Mouse (Mus musculus) embryonic facial prominence, embryonic 11.5 days (tissue): ENCODE data around the gene Pax2. TPM values are rescaled to one million over a fixed set of nuclear protein-coding genes. Genes with fewer than 3 reads are reported as not detected.

Experiments
- ATAC-seq: fragments of 200-750 bp; cut with Nextera tagmentation; replicated peaks from 2 replicates; pipeline ENCODE4 v1.8.0; 2017; ENCODE audit warnings: low read depth; ENCODE audit not compliant: insufficient number of reproducible peaks, low FRiP score, low TSS enrichment
- DNase-seq: peaks from one replicate; pipeline ENCODE4 v3.0.0-alpha.2; 2015; ENCODE audit warnings: low spot score
- H3K27ac ChIP-seq: fragments of 300-500 bp; sonication (generic); replicated peaks from 2 replicates; pipeline ENCODE4 v1.5.1; 2014; ENCODE audit warnings: mild to moderate bottlenecking, low read depth, low read length, control low read depth
- H3K27me3 ChIP-seq: fragments of 300-500 bp; sonication (generic); 2 replicates; pipeline ENCODE4 v1.6.1; 2014; ENCODE audit warnings: mild to moderate bottlenecking, low read length, moderate library complexity, mixed read lengths; ENCODE audit not compliant: control insufficient read depth, insufficient read depth
- H3K36me3 ChIP-seq: fragments of 300-500 bp; sonication (generic); replicated peaks from 2 replicates; pipeline ENCODE4 v1.6.1; 2014; ENCODE audit warnings: low read depth, mild to moderate bottlenecking, low read length, moderate library complexity, mixed read lengths; ENCODE audit not compliant: control insufficient read depth, insufficient read depth
- H3K4me1 ChIP-seq: fragments of 300-500 bp; sonication (generic); 2 replicates; pipeline ENCODE4 v1.6.1; 2014; ENCODE audit warnings: low read length, mixed read lengths; ENCODE audit not compliant: control insufficient read depth, insufficient read depth
- H3K4me2 ChIP-seq: fragments of 300-500 bp; sonication (generic); 2 replicates; pipeline ENCODE4 v1.6.1; 2014; ENCODE audit warnings: low read depth, mild to moderate bottlenecking, control low read depth, low read length, moderate library complexity
- H3K4me3 ChIP-seq: fragments of 300-500 bp; sonication (generic); 2 replicates; pipeline ENCODE4 v1.5.1; 2014; ENCODE audit warnings: low read depth, low read length, control low read depth
- H3K9ac ChIP-seq: fragments of 300-500 bp; sonication (generic); replicated peaks from 2 replicates; pipeline ENCODE4 v1.6.1; 2014; ENCODE audit warnings: mild to moderate bottlenecking, control low read depth, low read length
- H3K9me3 ChIP-seq: fragments of 300-500 bp; sonication (generic); replicated peaks from 2 replicates; pipeline ENCODE4 v1.6.1; 2016; ENCODE audit warnings: mild to moderate bottlenecking, low read length, inconsistent platforms, mixed read lengths; ENCODE audit not compliant: control insufficient read depth
- WGBS: fragments of 180-500 bp; shearing (Covaris S2); extraction: QIAGEN DNeasy Blood & Tissue Kit; methylation state at CpG from one replicate; pipeline ENCODE4 v1.1.7; 2014; 5-methylcytosine and 5-hydroxymethylcytosine counted together
- polyA plus RNA-seq: library from polyadenylated mRNA; unstranded; fragments of >200 nt; fragmentation: Nextera tagmentation; extraction: Ambion mirVana; gene quantifications from 2 replicates; pipeline ENCODE4 v1.2.1, GENCODE M21; 2014

Gene Pax2
- polyA plus RNA-seq, 1 experiment from 2014 or later, result 0.90 TPM

DNA sequence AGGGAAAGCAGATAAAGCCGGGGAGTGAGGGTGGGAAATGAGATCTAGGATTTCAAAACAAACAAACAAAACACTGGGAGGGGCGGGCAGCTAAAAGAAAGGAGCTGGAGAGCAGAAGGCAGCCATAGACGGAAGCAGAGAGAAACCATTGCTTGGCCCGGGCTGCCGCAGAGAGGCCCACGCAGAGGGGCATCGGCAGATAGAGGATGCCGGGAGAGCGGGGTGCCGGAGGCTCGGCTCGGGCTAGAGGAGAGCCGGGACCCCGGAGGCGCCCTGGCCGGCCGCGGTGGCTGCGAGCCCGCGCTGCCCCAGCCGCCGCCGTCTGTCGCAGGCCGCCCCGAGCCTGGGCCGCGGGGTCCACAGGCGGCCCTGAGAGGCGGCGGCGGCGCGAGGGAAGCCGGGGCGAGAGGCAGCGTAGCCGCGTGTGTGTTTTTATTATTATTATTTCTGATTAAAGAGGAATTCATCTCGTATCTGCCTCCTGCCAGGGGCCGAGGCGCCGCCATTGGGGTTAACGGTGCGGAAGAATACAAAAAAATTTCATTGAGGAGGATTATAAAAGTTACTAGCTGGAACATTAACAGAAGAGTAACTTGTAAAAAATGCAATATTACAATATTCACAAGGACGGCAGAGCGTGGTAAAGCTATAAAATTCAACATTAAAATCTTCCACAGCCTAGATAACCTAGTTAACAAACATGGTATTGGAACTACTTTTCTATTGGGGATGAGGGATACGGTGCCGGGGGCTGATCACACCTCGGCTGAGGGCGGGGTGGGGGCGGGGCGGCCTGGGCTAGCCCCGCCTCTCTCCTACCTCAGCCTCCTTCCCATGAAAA lies 29.7 kb upstream of the Pax2 start:
- no peaks in the 10 kb centered on the region; the same call in none of the 2 replicates for H3K4me1 ChIP-seq
- under 1% methylated on average over 55 of the region's 55 CpGs for WGBS
- H3K27me3 ChIP-seq, result peaks cover 29% of the 10 kb centered on the region
- H3K4me3 ChIP-seq, result peak overlapping the region; percentile 44
- peak; percentile 67 for DNase-seq
- ATAC-seq, result 0 out of 2 replicates have a peak, but pooled peaks have one; percentile 61
- no peak overlapping the region for H3K27ac ChIP-seq
- peak overlapping the region; percentile 73 for H3K9ac ChIP-seq
- no peaks in the 10 kb centered on the region for H3K9me3 ChIP-seq
- H3K4me2 ChIP-seq, result peak overlapping the region; percentile 71
- no peaks in the 10 kb centered on the region for H3K36me3 ChIP-seq

DNA sequence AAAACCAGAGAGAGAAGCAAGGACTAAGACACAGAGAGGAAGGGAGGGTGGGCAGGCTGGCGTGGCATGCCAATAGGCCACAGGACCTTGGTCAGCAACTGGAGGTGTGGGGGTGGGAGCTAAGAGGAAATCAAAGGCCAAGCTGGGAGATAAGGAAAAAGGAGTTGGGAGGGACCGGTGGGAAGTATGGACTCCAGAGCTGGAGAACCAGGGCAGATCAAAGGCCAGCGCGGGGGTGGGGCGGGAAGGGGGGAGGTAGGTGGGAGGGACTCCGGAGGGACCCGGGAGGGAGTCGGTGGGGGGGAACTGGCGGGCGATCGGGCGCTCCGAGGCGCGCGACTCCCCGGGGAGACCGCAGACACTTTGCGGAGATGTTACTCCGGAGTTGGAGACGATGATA lies 21.7 kb upstream of the Pax2 start:
- no peaks in the 10 kb centered on the region for H3K4me1 ChIP-seq
- no peaks in the 10 kb centered on the region for H3K9me3 ChIP-seq
- no peak overlapping the region for H3K4me2 ChIP-seq
- 0% methylated on average over 21 of the region's 21 CpGs for WGBS
- H3K9ac ChIP-seq, result no peak overlapping the region
- no peak overlapping the region for H3K4me3 ChIP-seq
- DNase-seq, result no peak
- no peaks in the 10 kb centered on the region for H3K36me3 ChIP-seq
- ATAC-seq, result no peak
- H3K27me3 ChIP-seq, result peaks cover 71% of the 10 kb centered on the region
- H3K27ac ChIP-seq, result no peak overlapping the region

DNA sequence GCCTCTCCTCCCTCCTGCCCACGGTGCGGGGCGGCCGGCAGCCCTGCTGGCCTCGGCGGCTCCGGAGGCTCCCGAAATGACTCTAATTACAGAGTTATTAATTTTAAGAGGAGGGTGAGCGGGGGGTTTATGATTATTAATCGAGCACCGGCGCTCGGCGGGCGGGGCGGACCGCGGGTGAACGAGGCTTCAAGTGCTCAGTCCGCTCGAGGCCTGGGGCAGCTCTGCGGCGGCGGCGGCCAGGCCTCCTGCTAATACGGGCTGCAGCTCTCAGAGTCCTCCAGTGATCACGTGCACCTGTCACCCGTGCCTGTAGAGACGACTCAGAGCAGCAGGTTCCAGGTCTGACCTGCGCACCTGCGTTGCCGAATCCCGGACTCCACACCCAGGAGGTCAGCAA lies 21.2 kb upstream of the Pax2 start:
- Histone ChIP-seq H3K4me3 (no peak overlapping the region), H3K27ac (no peak overlapping the region), H3K4me1 (no peaks in the 10 kb centered on the region), H3K9ac (no peak overlapping the region), H3K27me3 (peaks cover 76% of the 10 kb centered on the region), H3K4me2 (peak overlapping the region; percentile 16; the same call in 1 of the 2 replicates), H3K9me3 (no peaks in the 10 kb centered on the region; the same call in 1 of the 2 replicates), H3K36me3 (no peaks in the 10 kb centered on the region)
- DNase-seq (no peak), ATAC-seq (no peak)
- WGBS, result 1% methylated on average over 33 of the region's 33 CpGs

DNA sequence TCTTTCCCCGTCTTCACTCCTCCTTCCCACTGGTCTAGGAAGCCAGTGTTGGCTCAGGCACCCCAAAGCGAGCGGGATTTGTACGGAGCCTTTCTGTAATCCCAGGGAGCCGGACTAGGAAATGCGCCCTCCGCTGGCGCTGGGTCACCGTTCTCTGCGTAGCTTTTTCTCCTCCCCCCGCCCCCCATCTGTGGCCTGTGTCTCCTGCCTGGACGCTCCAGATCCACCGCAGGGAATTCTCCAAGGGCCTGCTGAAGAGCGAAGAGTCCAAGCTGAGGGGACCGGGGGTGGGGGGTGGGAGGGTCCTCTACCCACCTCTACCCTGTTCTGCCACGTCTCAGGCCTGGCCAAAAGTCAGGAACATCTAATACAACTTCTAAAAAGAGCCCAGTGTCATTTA lies 15.5 kb upstream of the Pax2 start:
- Histone ChIP-seq H3K4me3 (no peak overlapping the region), H3K9ac (no peak overlapping the region), H3K4me2 (no peak overlapping the region), H3K36me3 (no peaks in the 10 kb centered on the region), H3K27me3 (peaks cover 78% of the 10 kb centered on the region), H3K9me3 (no peaks in the 10 kb centered on the region; the same call in 1 of the 2 replicates), H3K4me1 (no peaks in the 10 kb centered on the region; the same call in 1 of the 2 replicates), H3K27ac (no peak overlapping the region)
- 1% methylated on average over 16 of the region's 16 CpGs for WGBS
- DNase-seq (no peak), ATAC-seq (no peak)

DNA sequence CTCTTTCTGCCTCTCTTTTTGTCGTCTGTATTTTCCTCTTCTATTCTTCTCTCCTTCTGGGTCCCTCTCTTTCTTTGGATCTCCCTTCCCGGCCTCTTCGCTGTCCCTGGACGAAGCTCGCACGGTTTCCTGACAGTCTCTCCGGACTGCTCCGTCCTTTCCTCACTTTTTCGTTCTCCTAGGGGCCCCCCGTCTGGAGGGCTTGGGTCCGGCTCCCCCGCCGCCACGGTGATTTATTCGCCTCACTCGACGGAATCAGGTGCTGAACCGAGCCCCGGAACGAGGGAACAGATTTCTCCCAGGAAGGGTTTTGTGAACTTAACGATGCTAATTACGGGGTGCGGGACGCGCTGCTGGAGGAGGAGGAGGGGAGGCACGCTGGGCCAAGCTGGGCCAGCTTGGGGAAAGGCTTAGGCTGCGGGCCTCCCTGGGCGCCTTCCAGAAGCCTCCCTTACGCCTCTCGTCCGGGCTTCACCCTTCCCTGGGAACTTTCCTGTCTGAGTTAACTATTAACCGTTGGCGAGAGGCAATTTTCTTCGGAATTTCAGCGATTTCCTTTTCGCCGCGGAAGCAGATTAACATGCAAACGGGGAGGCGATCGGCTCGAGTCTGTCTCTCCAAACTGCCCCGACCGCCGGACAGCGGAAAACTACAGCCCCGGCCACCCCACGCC lies 14.6 kb upstream of the Pax2 start:
- H3K4me1 ChIP-seq, result no peaks in the 10 kb centered on the region; the same call in 1 of the 2 replicates
- ATAC-seq (no peak), DNase-seq (no peak)
- H3K27ac ChIP-seq, result no peak overlapping the region
- peaks cover 79% of the 10 kb centered on the region for H3K27me3 ChIP-seq
- under 1% methylated on average over 48 of the region's 48 CpGs for WGBS
- no peaks in the 10 kb centered on the region; the same call in 1 of the 2 replicates for H3K9me3 ChIP-seq
- 0 out of 2 replicates have a peak overlapping the region, but pooled peaks have one; percentile 17 for H3K4me2 ChIP-seq
- no peak overlapping the region; the same call in 1 of the 2 replicates for H3K4me3 ChIP-seq
- no peak overlapping the region for H3K9ac ChIP-seq
- H3K36me3 ChIP-seq, result no peaks in the 10 kb centered on the region

DNA sequence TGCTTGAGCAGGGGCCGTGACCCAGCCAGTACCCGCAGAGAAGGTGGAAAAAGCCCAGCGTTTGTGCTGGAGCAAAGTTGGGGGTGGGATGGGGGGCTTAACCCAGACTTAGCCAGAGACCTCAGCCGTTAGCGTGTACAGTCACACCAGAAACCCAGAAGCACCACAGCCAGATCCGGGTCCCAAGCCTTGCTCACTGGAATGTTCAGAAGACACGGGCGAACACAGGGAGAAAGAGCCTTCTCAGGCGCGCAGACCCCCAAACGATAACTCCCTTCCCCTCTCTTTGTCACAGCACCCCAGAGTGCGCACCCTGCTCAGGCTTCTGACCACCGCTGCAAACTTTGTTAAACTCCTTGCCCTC lies 14.1 kb upstream of the Pax2 start:
- H3K4me2 ChIP-seq, result 0 out of 2 replicates have a peak overlapping the region, but pooled peaks have one; percentile 17
- no peak for DNase-seq
- ATAC-seq, result no peak
- no peaks in the 10 kb centered on the region; the same call in 1 of the 2 replicates for H3K9me3 ChIP-seq
- no peak overlapping the region for H3K9ac ChIP-seq
- WGBS, result 2% methylated on average over 13 of the region's 13 CpGs
- H3K36me3 ChIP-seq, result no peaks in the 10 kb centered on the region
- H3K4me3 ChIP-seq, result no peak overlapping the region; the same call in 1 of the 2 replicates
- no peak overlapping the region for H3K27ac ChIP-seq
- H3K27me3 ChIP-seq, result peaks cover 80% of the 10 kb centered on the region
- no peaks in the 10 kb centered on the region; the same call in 1 of the 2 replicates for H3K4me1 ChIP-seq

DNA sequence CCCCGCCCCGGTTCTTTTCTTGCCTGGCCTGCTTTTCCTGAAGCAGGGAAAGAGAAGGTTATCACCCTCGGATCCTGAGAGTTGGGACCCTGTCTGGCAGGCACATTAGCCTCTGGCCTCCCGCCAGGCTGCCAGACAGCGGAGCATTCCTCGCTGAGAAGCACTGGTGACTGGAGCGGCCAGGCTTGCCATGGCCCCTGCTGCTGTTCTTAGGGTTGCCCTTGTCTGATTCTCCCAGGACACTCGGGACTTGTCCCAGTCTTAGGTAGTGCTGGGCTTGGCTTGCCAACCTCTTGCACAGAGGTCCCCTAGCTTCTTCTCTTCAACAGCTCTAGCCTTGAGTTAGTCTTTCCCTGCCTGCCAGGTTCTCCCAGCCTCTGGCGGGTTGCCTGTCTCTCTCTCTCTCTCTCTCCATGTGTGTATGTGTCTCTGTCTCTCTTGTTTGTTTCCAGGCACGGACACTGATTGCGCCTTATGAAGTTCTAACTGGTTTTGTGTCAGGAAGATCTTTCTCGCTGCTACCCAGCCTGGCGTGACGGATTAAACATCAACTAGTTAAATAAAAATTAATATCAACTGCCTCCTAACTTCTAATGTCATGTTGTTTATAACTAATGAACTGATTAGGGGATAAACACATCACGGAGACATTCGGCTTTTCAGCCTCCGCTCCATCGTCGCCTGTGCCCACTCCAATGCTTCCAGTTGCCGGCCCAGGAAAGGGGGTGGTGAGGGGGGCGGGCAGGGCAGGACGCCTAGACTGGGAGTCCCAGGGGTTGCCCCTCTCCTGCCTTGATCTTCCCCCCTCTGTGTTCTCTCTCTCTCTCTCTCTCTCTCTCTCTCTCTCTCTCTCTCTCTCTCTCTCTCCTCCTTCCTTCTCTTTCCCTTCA lies 13.5 kb upstream of the Pax2 start:
- H3K4me3 ChIP-seq, result no peak overlapping the region
- no peak overlapping the region for H3K9ac ChIP-seq
- no peak overlapping the region for H3K27ac ChIP-seq
- no peak for DNase-seq
- H3K27me3 ChIP-seq, result peaks cover 78% of the 10 kb centered on the region
- no peak overlapping the region for H3K4me2 ChIP-seq
- H3K4me1 ChIP-seq, result no peaks in the 10 kb centered on the region; the same call in 1 of the 2 replicates
- H3K36me3 ChIP-seq, result no peaks in the 10 kb centered on the region
- under 1% methylated on average over 22 of the region's 22 CpGs for WGBS
- no peak for ATAC-seq
- no peaks in the 10 kb centered on the region; the same call in 1 of the 2 replicates for H3K9me3 ChIP-seq
